Mouse (Mus musculus) bone marrow macrophage, adult 2 months (primary cell): ENCODE measurements around the gene Fbxo47.

ENCODE experiments used
- CTCF ChIP-seq: IDR thresholded peaks from 2 replicates; pipeline ENCODE4 v1.5.1; 2012; ENCODE audit warnings: low read depth, mild to moderate bottlenecking, low read length, moderate library complexity
- POLR2A ChIP-seq: IDR thresholded peaks from 2 replicates; pipeline ENCODE4 v1.6.1; 2012; ENCODE audit warnings: mild to moderate bottlenecking, low read depth, low read length, borderline replicate concordance

GRCm38 (mm10) chr11:97825971-97826370 lies 58.0 kb downstream of the Fbxo47 start:
- TF ChIP-seq CTCF (no peak), POLR2A (no peak)
